Mouse (Mus musculus) liver, embryonic 15.5 days (tissue): ENCODE data around the gene Sdf2l1. TPM values are rescaled to one million over a fixed set of nuclear protein-coding genes. Genes with fewer than 3 reads are reported as not detected.
A peak's percentile ranks its signal among the peaks of the same experiment; 100 is the strongest.

Experiments used
- ATAC-seq: fragments of 200-750 bp; cut with Nextera tagmentation; 2 replicates; pipeline ENCODE4 v1.8.0; 2017; ENCODE audit warnings: moderate number of reproducible peaks, mild to moderate bottlenecking, moderate library complexity; ENCODE audit not compliant: insufficient read depth
- H3K27ac ChIP-seq: fragments of 300-500 bp; sonication (generic); replicated peaks from 2 replicates; pipeline ENCODE4 v1.5.1; 2015; ENCODE audit warnings: mild to moderate bottlenecking, inconsistent platforms
- H3K27me3 ChIP-seq: fragments of 300-500 bp; sonication (generic); 2 replicates; pipeline ENCODE4 v1.6.1; 2015; ENCODE audit warnings: mild to moderate bottlenecking, inconsistent platforms
- H3K36me3 ChIP-seq: fragments of 300-500 bp; sonication (generic); replicated peaks from 2 replicates; pipeline ENCODE4 v1.6.1; 2015; ENCODE audit warnings: moderate library complexity, mild to moderate bottlenecking, inconsistent platforms
- H3K4me1 ChIP-seq: fragments of 300-500 bp; sonication (generic); replicated peaks from 2 replicates; pipeline ENCODE4 v1.6.1; 2015; ENCODE audit warnings: inconsistent platforms
- H3K4me2 ChIP-seq: fragments of 300-500 bp; sonication (generic); 2 replicates; pipeline ENCODE4 v1.6.1; 2015; ENCODE audit warnings: moderate library complexity, mild to moderate bottlenecking, inconsistent platforms
- H3K4me3 ChIP-seq: fragments of 300-500 bp; sonication (generic); replicated peaks from 2 replicates; pipeline ENCODE4 v1.5.1; 2015; ENCODE audit warnings: mild to moderate bottlenecking, inconsistent platforms
- H3K9ac ChIP-seq: fragments of 300-500 bp; sonication (generic); 2 replicates; pipeline ENCODE4 v1.6.1; 2015; ENCODE audit warnings: moderate library complexity, mild to moderate bottlenecking, inconsistent platforms
- H3K9me3 ChIP-seq: fragments of 300-500 bp; sonication (generic); replicated peaks from 2 replicates; pipeline ENCODE4 v1.6.1; 2016; ENCODE audit warnings: inconsistent platforms
- WGBS: fragments of 180-500 bp; shearing (Covaris S2); methylation state at CpG from one replicate; pipeline ENCODE4 v1.1.7; 2015; ENCODE audit warnings: mixed read lengths; ENCODE audit not compliant: insufficient replicate concordance; 5-methylcytosine and 5-hydroxymethylcytosine counted together
- microRNA counts: library from miRNA; unstranded; fragments of <30 nt; microRNA quantifications from one replicate; lab custom pipeline; 2016
- microRNA-seq: library from miRNA; unstranded; fragments of <30 nt; microRNA quantifications from one replicate; pipeline ENCODE4, GENCODE M21; 2016
- polyA plus RNA-seq: library from polyadenylated mRNA; unstranded; fragments of >200 nt; fragmentation: Nextera tagmentation; extraction: Ambion mirVana; gene quantifications from 2 replicates; pipeline ENCODE4 v1.2.1, GENCODE M21; 2015

Sdf2l1 gene
- polyA plus RNA-seq, 1 experiment from 2014 or later, result 54.4 TPM

DNA sequence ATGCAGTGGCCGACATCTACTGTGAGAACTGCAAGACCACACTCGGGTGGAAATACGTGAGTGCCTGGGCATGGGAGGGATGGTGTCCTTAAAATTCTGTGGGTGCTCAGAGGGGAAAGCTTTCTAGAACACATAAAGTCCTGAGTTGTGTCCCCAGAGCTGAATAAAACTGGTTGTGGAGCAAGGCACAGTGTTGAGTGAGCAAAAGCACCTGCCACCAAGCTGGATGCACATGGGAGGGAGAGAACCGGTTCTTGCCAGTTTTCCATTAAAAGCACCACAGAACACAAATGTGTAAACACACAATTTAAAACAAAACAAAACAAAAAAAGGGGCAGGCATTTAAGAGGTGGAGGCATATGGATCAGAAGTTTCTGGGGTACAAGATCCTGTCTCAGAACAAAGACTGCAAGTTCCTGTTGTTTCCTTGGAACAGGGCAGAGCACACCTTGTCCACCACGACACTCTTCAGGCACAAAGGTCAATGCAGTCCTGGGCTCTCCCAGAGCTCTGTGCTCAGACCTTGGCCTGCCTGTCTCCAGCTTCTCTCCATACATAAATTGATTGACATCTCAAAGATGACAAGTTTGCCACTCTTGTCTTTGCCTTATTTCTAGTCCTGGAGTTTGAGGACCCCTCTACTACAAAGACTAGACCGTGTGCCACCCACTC, 49.9 kb downstream of the Sdf2l1 start:
- peaks cover 22% of the 10 kb centered on the region for H3K36me3 ChIP-seq
- no peak overlapping the region for H3K27ac ChIP-seq

More for the DNA sequence above, 49.9 kb downstream of the Sdf2l1 start:
- no peaks in the 10 kb centered on the region for H3K27me3 ChIP-seq
- H3K4me1 ChIP-seq, result peaks cover 4% of the 10 kb centered on the region
- 75% methylated on average over 6 of the region's 6 CpGs for WGBS
- no peaks in the 10 kb centered on the region for H3K9me3 ChIP-seq
- no peak overlapping the region for H3K4me3 ChIP-seq
- H3K4me2 ChIP-seq, result no peak overlapping the region
- H3K9ac ChIP-seq, result no peak overlapping the region
- ATAC-seq, result no peak

MicroRNAs within 50 kb of the gene (microRNA counts, 519-probe panel; counts per million panel counts)
- microRNA mmu-miR-130b (lab: Ali Mortazavi, UCI) (3,836 counts per million, percentile 78 among the panel's probes with 10 or more counts), microRNA mmu-miR-301b (lab: Ali Mortazavi, UCI) (2,123 counts per million, percentile 29 among the panel's probes with 10 or more counts)

Small RNAs within 50 kb of the gene (microRNA-seq; reads per million reads assigned to microRNA genes)
- gene Mir130b, result 5,215 reads per million, percentile 89 among the genes with 10 or more reads in this experiment
- gene Mir301b, result 47.4 reads per million, percentile 46 among the genes with 10 or more reads in this experiment

Other genes with a start within 250 kb of the Sdf2l1 start
- 6.9 and 7.3 TPM in 2 replicates for gene Ppm1f, start 235.9 kb downstream of the Sdf2l1 start, polyA plus RNA-seq
- gene Mapk1, start 149.0 kb downstream of the Sdf2l1 start, polyA plus RNA-seq, result 80.3 and 82.0 TPM in 2 replicates
- 1.0 and 1.2 TPM in 2 replicates for gene Ypel1, start 62.7 kb downstream of the Sdf2l1 start, polyA plus RNA-seq
- 57.2 and 57.7 TPM in 2 replicates for gene Ppil2, start 21.1 kb downstream of the Sdf2l1 start, polyA plus RNA-seq
- 16.2 and 17.5 TPM in 2 replicates for gene 2610318N02Rik, start 7.2 kb downstream of the Sdf2l1 start, polyA plus RNA-seq
- gene Ydjc, start 12.2 kb upstream of the Sdf2l1 start, polyA plus RNA-seq, result 6.9 TPM in 2 replicates
- 0.26 and 0.47 TPM in 2 replicates for gene Ccdc116, start 14.8 kb upstream of the Sdf2l1 start, polyA plus RNA-seq
- 169 and 186 TPM in 2 replicates for gene Ube2l3, start 70.3 kb upstream of the Sdf2l1 start, polyA plus RNA-seq
- 0.06 and 0.09 TPM in 2 replicates for gene Rimbp3, start 76.2 kb upstream of the Sdf2l1 start, polyA plus RNA-seq
- 2.6 and 3.6 TPM in 2 replicates for gene Hic2, start 101.2 kb upstream of the Sdf2l1 start, polyA plus RNA-seq
- gene Tmem191c, start 143.7 kb upstream of the Sdf2l1 start, polyA plus RNA-seq, result 3.9 and 4.4 TPM in 2 replicates
- 194 and 213 TPM in 2 replicates for gene Serpind1, start 199.0 kb upstream of the Sdf2l1 start, polyA plus RNA-seq